Mouse (Mus musculus): Measurements from ENCODE around the gene Idnk. TPM values are rescaled to one million over a fixed set of nuclear protein-coding genes. Genes with fewer than 3 reads are reported as not detected.

Idnk gene
- polyA plus RNA-seq, 1 experiment from 2014 or later, result 43.2 TPM

- no peak overlapping the region for H3K4me3 ChIP-seq
- peaks cover 94% of the 10 kb centered on the region for H3K36me3 ChIP-seq (replicated peaks)
- H3K9me3 ChIP-seq, result no peaks in the 10 kb centered on the region
- WGBS, result 94% methylated on average over 8 of the region's 8 CpGs
- H3K27me3 ChIP-seq (replicated peaks; ENCODE audit: low read depth, poor library complexity, severe bottlenecking), result no peaks in the 10 kb centered on the region
- DNase-seq (ENCODE audit: low spot score), result no peak
- H3K4me1 ChIP-seq, result no peaks in the 10 kb centered on the region
- H3K27ac ChIP-seq (replicated peaks), result no peak overlapping the region
These were observed 28.8 kb downstream of the Idnk start for GRCm38 (mm10) chr13:58186281-58186680.

- Histone ChIP-seq H3K4me3 (no peak overlapping the region), H3K36me3 (replicated peaks) (peaks cover 94% of the 10 kb centered on the region), H3K27ac (replicated peaks) (no peak overlapping the region), H3K4me1 (no peaks in the 10 kb centered on the region), H3K27me3 (replicated peaks; ENCODE audit: low read depth, poor library complexity, severe bottlenecking) (no peaks in the 10 kb centered on the region), H3K9me3 (no peaks in the 10 kb centered on the region)
- 92% methylated on average over 3 of the region's 3 CpGs for WGBS
- no peak for DNase-seq (ENCODE audit: low spot score)
These were observed 30.3 kb downstream of the Idnk start for GRCm38 (mm10) chr13:58187751-58188150.

GRCm38 (mm10) chr13:58188412-58188811, 31.0 kb downstream of the Idnk start:
- Histone ChIP-seq H3K27me3 (replicated peaks; ENCODE audit: low read depth, poor library complexity, severe bottlenecking) (no peaks in the 10 kb centered on the region), H3K27ac (replicated peaks) (no peak overlapping the region), H3K4me1 (no peaks in the 10 kb centered on the region), H3K9me3 (no peaks in the 10 kb centered on the region), H3K36me3 (replicated peaks) (peaks cover 94% of the 10 kb centered on the region), H3K4me3 (no peak overlapping the region)
- DNase-seq (ENCODE audit: low spot score), result peak; percentile 88
- WGBS, result 66% methylated on average over 4 of the region's 4 CpGs

GRCm38 (mm10) chr13:58189473-58189872, 32.0 kb downstream of the Idnk start:
- Histone ChIP-seq H3K36me3 (replicated peaks) (peaks cover 92% of the 10 kb centered on the region), H3K4me1 (no peaks in the 10 kb centered on the region), H3K4me3 (no peak overlapping the region), H3K9me3 (no peaks in the 10 kb centered on the region), H3K27me3 (replicated peaks; ENCODE audit: low read depth, poor library complexity, severe bottlenecking) (no peaks in the 10 kb centered on the region), H3K27ac (replicated peaks) (no peak overlapping the region)
- DNase-seq (ENCODE audit: low spot score), result no peak
- 87% methylated on average over 5 of the region's 5 CpGs for WGBS

GRCm38 (mm10) chr13:58191516-58191915, 34.1 kb downstream of the Idnk start:
- H3K27me3 ChIP-seq (replicated peaks; ENCODE audit: low read depth, poor library complexity, severe bottlenecking), result no peaks in the 10 kb centered on the region
- H3K36me3 ChIP-seq (replicated peaks), result peaks cover 93% of the 10 kb centered on the region
- DNase-seq (ENCODE audit: low spot score), result no peak
- no peaks in the 10 kb centered on the region for H3K4me1 ChIP-seq
- no peak overlapping the region for H3K4me3 ChIP-seq
- 98% methylated on average over 14 of the region's 14 CpGs for WGBS
- H3K27ac ChIP-seq (replicated peaks), result no peak overlapping the region
- no peaks in the 10 kb centered on the region for H3K9me3 ChIP-seq

- no peak overlapping the region for H3K27ac ChIP-seq (replicated peaks)
- no peak for DNase-seq (ENCODE audit: low spot score)
- no peaks in the 10 kb centered on the region for H3K27me3 ChIP-seq (replicated peaks; ENCODE audit: low read depth, poor library complexity, severe bottlenecking)
- H3K4me1 ChIP-seq, result no peaks in the 10 kb centered on the region
- no peak overlapping the region for H3K4me3 ChIP-seq
- H3K9me3 ChIP-seq, result no peaks in the 10 kb centered on the region
- peaks cover 93% of the 10 kb centered on the region for H3K36me3 ChIP-seq (replicated peaks)
- WGBS, result 94% methylated on average over 6 of the region's 6 CpGs
These were observed 34.7 kb downstream of the Idnk start for GRCm38 (mm10) chr13:58192146-58192545.

GRCm38 (mm10) chr13:58193221-58193620, 35.8 kb downstream of the Idnk start:
- Histone ChIP-seq H3K4me1 (no peaks in the 10 kb centered on the region; the same call in 1 of the 2 replicates), H3K36me3 (replicated peaks) (peaks cover 93% of the 10 kb centered on the region), H3K4me3 (no peak overlapping the region), H3K27me3 (replicated peaks; ENCODE audit: low read depth, poor library complexity, severe bottlenecking) (no peaks in the 10 kb centered on the region), H3K27ac (replicated peaks) (no peak overlapping the region), H3K9me3 (no peaks in the 10 kb centered on the region)
- 97% methylated on average over 3 of the region's 3 CpGs for WGBS
- no peak for DNase-seq (ENCODE audit: low spot score)

GRCm38 (mm10) chr13:58194908-58195307, 37.5 kb downstream of the Idnk start:
- Histone ChIP-seq H3K4me3 (no peak overlapping the region), H3K36me3 (replicated peaks) (peaks cover 78% of the 10 kb centered on the region), H3K27ac (replicated peaks) (no peak overlapping the region), H3K9me3 (no peaks in the 10 kb centered on the region), H3K4me1 (no peaks in the 10 kb centered on the region; the same call in 1 of the 2 replicates), H3K27me3 (replicated peaks; ENCODE audit: low read depth, poor library complexity, severe bottlenecking) (no peaks in the 10 kb centered on the region)
- DNase-seq (ENCODE audit: low spot score), result no peak
- 81% methylated on average over 3 of the region's 3 CpGs for WGBS

- H3K9me3 ChIP-seq, result no peaks in the 10 kb centered on the region
- H3K4me1 ChIP-seq, result no peaks in the 10 kb centered on the region; the same call in 1 of the 2 replicates
- 90% methylated on average over 3 of the region's 3 CpGs for WGBS
These were observed 39.8 kb downstream of the Idnk start for GRCm38 (mm10) chr13:58197211-58197610.

GRCm38 (mm10) chr13:58197981-58198640, 40.7 kb downstream of the Idnk start:
- H3K27ac ChIP-seq (replicated peaks), result no peak overlapping the region
- no peaks in the 10 kb centered on the region for H3K27me3 ChIP-seq (replicated peaks; ENCODE audit: low read depth, poor library complexity, severe bottlenecking)
- peaks cover 47% of the 10 kb centered on the region for H3K36me3 ChIP-seq (replicated peaks)
- no peak overlapping the region for H3K4me3 ChIP-seq
- no peak for DNase-seq (ENCODE audit: low spot score)
- 90% methylated on average over 7 of the region's 7 CpGs for WGBS
- H3K9me3 ChIP-seq, result no peaks in the 10 kb centered on the region
- no peaks in the 10 kb centered on the region; the same call in 1 of the 2 replicates for H3K4me1 ChIP-seq

More at GRCm38 (mm10) chr13:58197211-58197610, 39.8 kb downstream of the Idnk start:
- H3K36me3 ChIP-seq (replicated peaks), result peaks cover 56% of the 10 kb centered on the region
- H3K27ac ChIP-seq (replicated peaks), result no peak overlapping the region
- H3K27me3 ChIP-seq (replicated peaks; ENCODE audit: low read depth, poor library complexity, severe bottlenecking), result no peaks in the 10 kb centered on the region
- no peak for DNase-seq (ENCODE audit: low spot score)
- no peak overlapping the region for H3K4me3 ChIP-seq

GRCm38 (mm10) chr13:58201343-58201742, 43.9 kb downstream of the Idnk start:
- no peaks in the 10 kb centered on the region for H3K27me3 ChIP-seq (replicated peaks; ENCODE audit: low read depth, poor library complexity, severe bottlenecking)
- H3K27ac ChIP-seq (replicated peaks), result no peak overlapping the region
- no peaks in the 10 kb centered on the region for H3K9me3 ChIP-seq
- WGBS, result 93% methylated on average over 6 of the region's 6 CpGs
- no peak overlapping the region for H3K4me3 ChIP-seq
- H3K4me1 ChIP-seq, result no peaks in the 10 kb centered on the region; the same call in 1 of the 2 replicates
- DNase-seq (ENCODE audit: low spot score), result no peak
- H3K36me3 ChIP-seq (replicated peaks), result peaks cover 19% of the 10 kb centered on the region

- H3K27me3 ChIP-seq (replicated peaks; ENCODE audit: low read depth, poor library complexity, severe bottlenecking), result no peaks in the 10 kb centered on the region
- no peak for DNase-seq (ENCODE audit: low spot score)
- H3K36me3 ChIP-seq (replicated peaks), result peaks cover 18% of the 10 kb centered on the region
- no peak overlapping the region for H3K4me3 ChIP-seq
- H3K4me1 ChIP-seq, result peaks cover 4% of the 10 kb centered on the region
- no peaks in the 10 kb centered on the region for H3K9me3 ChIP-seq
- WGBS, result 91% methylated on average over 3 of the region's 3 CpGs
- H3K27ac ChIP-seq (replicated peaks), result no peak overlapping the region
These were observed 44.5 kb downstream of the Idnk start for GRCm38 (mm10) chr13:58201908-58202307.

GRCm38 (mm10) chr13:58202903-58203302, 45.5 kb downstream of the Idnk start:
- WGBS, result 93% methylated on average over 1 of the region's 1 CpGs
- no peak overlapping the region for H3K4me3 ChIP-seq
- no peaks in the 10 kb centered on the region for H3K27me3 ChIP-seq (replicated peaks; ENCODE audit: low read depth, poor library complexity, severe bottlenecking)
- H3K4me1 ChIP-seq, result peaks cover 4% of the 10 kb centered on the region
- DNase-seq (ENCODE audit: low spot score), result no peak
- H3K36me3 ChIP-seq (replicated peaks), result peaks cover 9% of the 10 kb centered on the region
- no peak overlapping the region for H3K27ac ChIP-seq (replicated peaks)
- no peaks in the 10 kb centered on the region for H3K9me3 ChIP-seq
